Mouse (Mus musculus) megakaryocyte, embryonic 14.5 days (primary cell): ENCODE results near the gene Mfsd2a.

ENCODE experiments used
- FLI1 ChIP-seq: IDR thresholded peaks from 2 replicates; pipeline ENCODE4 v1.6.1; 2012; ENCODE audit warnings: low read length, inconsistent platforms, mixed read lengths
- GATA1 ChIP-seq: IDR thresholded peaks from 3 replicates; pipeline ENCODE4 v1.6.1; 2012; ENCODE audit warnings: mixed read lengths, low read length, inconsistent platforms, borderline replicate concordance

GRCm38 (mm10) chr4:122959816-122960215 is 1.2 kb downstream of the Mfsd2a start:
- TF ChIP-seq GATA1 (no peak), FLI1 (no peak)
